8 mouse cellular contexts compared by ENCODE assay signal in genomic region chr6:140424991-140425361, GRCm38 (mm10). TPM values are rescaled to one million over a fixed set of nuclear protein-coding genes. Genes with fewer than 3 reads are reported as not detected.
DNase-seq lines count a peak whose midpoint lies in the region; ATAC-seq and TF ChIP-seq lines count a peak whose summit lies in the region.

No protein-coding gene starts in this region.

- H3K4me3 ChIP-seq in embryonic facial prominence, embryonic 12.5 days = peak overlapping the region; percentile 94
- peak overlapping the region; percentile 87 for H3K4me3 ChIP-seq in hindbrain, embryonic 12.5 days
- peak overlapping the region; percentile 96 for H3K4me3 ChIP-seq in stomach, embryonic 14.5 days (ENCODE audit: low read depth, low read length)

- peaks cover 11% of the 10 kb centered on the region; the same call in 1 of the 2 replicates for H3K36me3 ChIP-seq in embryonic facial prominence, embryonic 12.5 days
- peaks cover 7% of the 10 kb centered on the region for H3K36me3 ChIP-seq in hindbrain, embryonic 12.5 days
- peaks cover 8% of the 10 kb centered on the region for H3K36me3 ChIP-seq in stomach, embryonic 14.5 days (ENCODE audit: control insufficient read depth, insufficient read depth, low read length)

- peak overlapping the region; percentile 94 for H3K27ac ChIP-seq in embryonic facial prominence, embryonic 12.5 days
- H3K27ac ChIP-seq in hindbrain, embryonic 12.5 days = peak overlapping the region; percentile 94
- peak overlapping the region; percentile 97 for H3K27ac ChIP-seq in stomach, embryonic 14.5 days (ENCODE audit: low read length)

- TF ChIP-seq CTCF in Patski (IDR thresholded peaks at IDR 0.05) = peak; percentile 25

- H3K4me2 ChIP-seq in embryonic facial prominence, embryonic 12.5 days (replicated peaks) = peak overlapping the region; percentile 64
- peak overlapping the region; percentile 77 for H3K4me2 ChIP-seq in hindbrain, embryonic 12.5 days (replicated peaks)
- peak overlapping the region; percentile 64 for H3K4me2 ChIP-seq in stomach, embryonic 14.5 days (replicated peaks; ENCODE audit: low read depth, low read length)

- CTCF ChIA-PET in Patski (lab: Charles Lee) = interaction anchor here (10.0 kb wide), 1 partner anchor 18 kb away, joined by 86 read pairs; no protein-coding TSS in a partner anchor

- ATAC-seq in Patski = peak; percentile 1
- ATAC-seq in embryonic facial prominence, embryonic 12.5 days (ENCODE audit: insufficient number of reproducible peaks, insufficient read depth, low FRiP score, low TSS enrichment) = peak; percentile 30; the same call in 1 of the 2 replicates
- no peak for ATAC-seq in hindbrain, embryonic 12.5 days (ENCODE audit: low FRiP score)
- ATAC-seq in stomach, embryonic 14.5 days (ENCODE audit: insufficient number of reproducible peaks, insufficient read depth, low FRiP score, low read depth) = peak; percentile 24
- ATAC-seq in erythroid progenitor cell, adult 5-6 weeks (replicated peaks; ENCODE audit: low FRiP score, poor library complexity, severe bottlenecking) = no peak

- no peaks in the 10 kb centered on the region for H3K9me3 ChIP-seq in embryonic facial prominence, embryonic 12.5 days
- no peaks in the 10 kb centered on the region for H3K9me3 ChIP-seq in hindbrain, embryonic 12.5 days (replicated peaks)
- H3K9me3 ChIP-seq in stomach, embryonic 14.5 days (ENCODE audit: control insufficient read depth, low read depth, low read length) = no peaks in the 10 kb centered on the region

- peak; percentile 18 to 20 for DNase-seq in CD8-positive naive resting alpha-beta T cell, adult 2 months (ENCODE audit: low read depth in 2 of 2, low spot score in 2 of 2)
- no peak for DNase-seq in Patski (ENCODE audit: low read depth, low spot score)
- DNase-seq in layer of hippocampus, postnatal 14 days (ENCODE audit: low spot score in 2 of 2) = peak; percentile 31 to 37
- peak; percentile 65 for DNase-seq in lung, postnatal 36 days

- no peaks in the 10 kb centered on the region for H3K27me3 ChIP-seq in Patski
- no peaks in the 10 kb centered on the region for H3K27me3 ChIP-seq in embryonic facial prominence, embryonic 12.5 days
- H3K27me3 ChIP-seq in hindbrain, embryonic 12.5 days = no peaks in the 10 kb centered on the region
- H3K27me3 ChIP-seq in stomach, embryonic 14.5 days (ENCODE audit: control insufficient read depth, insufficient read depth, low read length) = no peaks in the 10 kb centered on the region

- in situ Hi-C loops in Patski (cut with MboI; ENCODE audit: low pct_unique_long_range_greater_than_20kb) = no loop called here

- POLR2A ChIA-PET in Patski (lab: Charles Lee) = no interaction called here

- H3K4me1 ChIP-seq in embryonic facial prominence, embryonic 12.5 days = peaks cover 9% of the 10 kb centered on the region
- H3K4me1 ChIP-seq in hindbrain, embryonic 12.5 days = peaks cover 21% of the 10 kb centered on the region
- peaks cover 17% of the 10 kb centered on the region for H3K4me1 ChIP-seq in stomach, embryonic 14.5 days (ENCODE audit: control insufficient read depth, insufficient read depth, low read length)

- peak overlapping the region; percentile 94 for H3K9ac ChIP-seq in embryonic facial prominence, embryonic 12.5 days
- H3K9ac ChIP-seq in hindbrain, embryonic 12.5 days = peak overlapping the region; percentile 92
- H3K9ac ChIP-seq in stomach, embryonic 14.5 days (replicated peaks; ENCODE audit: low read depth, low read length) = peak overlapping the region; percentile 96

- WGBS in embryonic facial prominence, embryonic 12.5 days = 0% methylated on average over 17 of the region's 17 CpGs
- WGBS in hindbrain, embryonic 12.5 days = 1% methylated on average over 17 of the region's 17 CpGs
- WGBS in stomach, embryonic 14.5 days = 0% methylated on average over 17 of the region's 17 CpGs

RNA-seq across cellular contexts. Expression of gene Plekha5, which starts 1.1 kb away (rescaled TPM):
- polyA plus RNA-seq in Patski (2021) = 72.9 TPM
- polyA plus RNA-seq in embryonic facial prominence, embryonic 12.5 days (2016; fragmentation: Nextera tagmentation; extraction: Ambion mirVana) = 54.2 and 59.4 TPM in 2 replicates
- polyA plus RNA-seq in hindbrain, embryonic 12.5 days (2016; fragmentation: Nextera tagmentation; extraction: Ambion mirVana) = 49.4 and 50.9 TPM in 2 replicates
- 10 to 100 TPM; 63.4 to 73.0 TPM for total RNA-seq in layer of hippocampus, postnatal 14 days (2021)
- polyA plus RNA-seq in stomach, embryonic 14.5 days (2014; fragmentation: Nextera tagmentation; extraction: Ambion mirVana) = 67.3 and 73.0 TPM in 2 replicates
- 0.72 TPM in 1 of 2 replicates, not detected in the other for total RNA-seq in erythroid progenitor cell, adult 5-6 weeks (2015; ENCODE audit: low replicate concordance)
- 1.0 and 1.7 TPM in 2 replicates for total RNA-seq in erythroid progenitor cell, adult 5-6 weeks (2017; ENCODE audit: low replicate concordance)

Comparison
In these comparisons a context has a peak if more than half of its experiments do, and no peak if none do; other contexts are left out.
1. ATAC-seq: peak in Patski (single experiment), embryonic facial prominence, embryonic 12.5 days (single experiment) and stomach, embryonic 14.5 days (single experiment); none in hindbrain, embryonic 12.5 days (single experiment) and erythroid progenitor cell, adult 5-6 weeks (single experiment).
2. Peak in every context shown above with its lines, with median percentiles within 50 percentile points of each other: H3K27ac ChIP-seq, H3K4me2 ChIP-seq, H3K4me3 ChIP-seq and H3K9ac ChIP-seq.